Mouse (Mus musculus) fibroblast of lung, adult 2 months (primary cell): ENCODE data around the gene Sf3b2.
"Not testable (repeated sequence)": the region's sequence is repeated elsewhere in the genome, so short reads cannot be mapped to it uniquely, and the experiment has no call there.

Source experiments
- DNase-seq: peaks from one replicate; pipeline ENCODE4 v3.0.0-alpha.2; 2011; ENCODE audit warnings: low read depth

Gene Sf3b2

DNA sequence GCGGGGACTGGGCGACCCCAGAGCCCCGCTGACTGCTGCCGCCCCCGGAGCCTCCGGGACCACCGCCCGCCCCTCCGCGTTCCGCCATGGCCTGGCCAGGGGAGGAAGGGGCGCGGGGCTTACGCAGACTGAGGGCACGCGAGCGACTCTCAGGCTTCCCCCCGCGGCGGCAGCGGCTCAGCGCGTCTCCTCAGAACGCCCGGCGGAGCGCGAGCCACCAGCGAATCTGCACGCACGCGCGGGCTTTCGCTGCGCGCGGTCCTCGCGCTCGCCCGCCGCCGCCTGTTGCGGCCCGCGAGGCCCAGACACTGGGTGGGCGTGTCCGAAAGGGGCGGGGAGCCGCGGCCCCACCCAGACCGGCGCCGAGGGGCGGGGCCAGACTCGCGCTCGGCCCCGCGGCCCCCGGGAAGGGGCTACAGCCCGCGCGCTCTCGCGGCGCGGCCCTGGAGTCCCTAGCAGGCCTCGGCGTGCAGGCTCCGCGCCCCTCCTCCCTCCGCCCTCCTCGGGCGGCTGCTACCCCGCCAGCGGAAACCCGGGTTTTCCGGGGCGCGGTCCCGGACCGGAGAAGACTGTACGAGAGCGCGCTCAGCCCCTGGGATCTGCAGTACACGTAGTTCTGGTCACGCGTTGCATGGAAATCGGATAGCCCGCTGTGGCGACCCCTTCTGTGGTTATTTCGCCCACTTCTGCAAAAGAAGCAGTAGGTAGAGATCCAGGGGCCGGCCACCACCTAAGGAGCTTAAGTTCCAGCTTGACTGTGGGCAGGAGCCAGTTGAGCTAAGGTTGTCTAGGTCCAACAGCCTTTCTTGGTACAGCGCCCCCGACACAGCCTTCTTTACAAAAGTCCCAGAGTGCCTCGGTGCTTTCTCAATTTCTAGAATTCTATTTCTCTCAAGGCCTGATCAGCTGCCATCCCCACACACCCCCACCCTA, 22.2 kb downstream of the Sf3b2 start, which contains the start of gene Pacs1:
Gene Pacs1 (minus strand): TSS at position 319 of the 933 bp plus-strand sequence.
- DNase-seq: peak; percentile 35

- DNase-seq: no peak
These were observed 22.9 kb downstream of the Sf3b2 start for GRCm38 (mm10) chr19:5272326-5272795.

DNA sequence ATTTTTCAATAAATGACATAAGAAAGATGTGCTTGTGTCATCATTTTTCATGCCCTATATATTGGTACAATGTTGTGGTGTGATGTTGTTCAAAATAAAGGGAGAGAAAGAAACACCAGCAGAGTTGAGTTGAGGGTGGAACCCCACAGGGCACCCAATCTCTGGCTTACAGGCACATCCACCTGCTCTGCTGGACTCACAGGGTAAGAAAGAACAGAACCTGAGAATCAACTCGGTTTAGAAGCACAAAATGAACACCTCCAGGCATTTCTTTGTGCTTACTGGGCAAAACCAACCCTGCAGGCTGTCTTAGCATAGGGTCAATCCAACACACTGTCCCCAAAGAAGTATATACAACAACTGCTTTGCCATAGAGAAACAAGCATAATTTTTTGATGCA, 23.8 kb downstream of the Sf3b2 start:
- no peak for DNase-seq

- DNase-seq: no peak
These were observed 25.9 kb downstream of the Sf3b2 start for GRCm38 (mm10) chr19:5269392-5269791.

DNA sequence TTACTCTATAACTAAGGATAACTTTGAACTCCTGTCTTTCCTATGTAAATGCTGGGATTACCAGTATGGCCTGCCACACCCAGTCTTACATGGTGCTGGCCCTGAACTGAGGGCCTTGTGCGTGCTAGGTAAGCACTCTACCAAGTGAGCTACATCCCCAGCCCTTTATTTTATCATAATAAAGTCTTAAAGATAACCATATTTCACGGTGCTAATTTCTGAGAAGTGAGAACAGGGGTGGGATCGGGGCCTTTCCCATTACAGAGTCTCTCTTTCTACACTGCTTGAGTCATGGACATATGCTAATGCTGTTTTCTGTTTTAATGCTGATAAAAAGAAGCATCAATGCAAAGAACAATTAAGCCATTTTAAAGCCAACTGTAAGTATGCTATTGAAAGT, 26.4 kb downstream of the Sf3b2 start:
- DNase-seq: no peak

GRCm38 (mm10) chr19:5268017-5268416, 27.2 kb downstream of the Sf3b2 start:
- no peak for DNase-seq

GRCm38 (mm10) chr19:5267015-5267414, 28.2 kb downstream of the Sf3b2 start:
- no peak for DNase-seq

GRCm38 (mm10) chr19:5257140-5257539, 38.1 kb downstream of the Sf3b2 start:
- no peak for DNase-seq

GRCm38 (mm10) chr19:5236981-5237380, 58.3 kb downstream of the Sf3b2 start:
- not testable (repeated sequence) for DNase-seq

DNA sequence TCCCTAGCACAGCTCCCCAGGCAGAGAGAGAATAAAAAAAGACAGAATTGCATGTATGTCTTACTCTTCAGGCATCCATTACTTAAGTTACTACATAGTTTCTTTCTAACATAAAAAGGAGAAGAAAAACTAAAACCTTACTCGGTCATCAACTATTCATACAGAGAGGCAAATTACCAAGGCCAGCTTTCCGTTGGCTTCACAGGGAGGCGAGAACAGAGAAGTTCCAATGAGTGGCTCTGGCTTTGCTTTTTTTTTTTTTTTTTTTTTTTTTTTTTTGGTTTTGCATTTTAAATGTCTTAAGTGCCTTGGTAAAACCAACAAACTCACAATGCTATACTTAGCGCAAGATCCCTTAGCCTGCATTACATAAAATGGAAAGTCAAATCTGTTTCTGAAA, 62.6 kb downstream of the Sf3b2 start:
- DNase-seq: no peak

- no peak for DNase-seq
These were observed 65.1 kb downstream of the Sf3b2 start for GRCm38 (mm10) chr19:5230110-5230509.

GRCm38 (mm10) chr19:5224624-5225023, 70.6 kb downstream of the Sf3b2 start:
- DNase-seq: no peak

DNA sequence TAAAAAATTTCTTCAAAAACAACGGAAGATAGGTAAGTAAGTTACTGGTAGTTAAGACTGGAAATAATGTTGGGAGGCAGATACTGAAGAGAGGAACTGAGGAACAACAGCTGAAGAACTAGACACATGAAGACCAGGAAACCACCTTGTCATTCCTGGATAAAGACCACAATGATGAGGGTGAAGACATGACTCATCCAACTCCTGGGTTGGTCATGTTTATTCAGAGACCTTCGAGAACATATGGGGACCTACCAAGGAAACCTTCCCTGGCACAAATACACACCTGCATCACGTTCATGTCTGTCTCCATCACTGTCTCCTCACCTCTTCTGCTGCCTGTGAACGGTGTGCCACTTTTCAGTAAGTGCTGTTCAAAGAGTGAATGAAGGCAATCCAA, 71.2 kb downstream of the Sf3b2 start:
- DNase-seq: no peak
